Mouse (Mus musculus): ENCODE measurements around the gene St5. TPM values are rescaled to one million over a fixed set of nuclear protein-coding genes. Genes with fewer than 3 reads are reported as not detected.

St5 gene
- polyA plus RNA-seq, 1 experiment from 2014 or later, result 61.4 TPM

GRCm38 (mm10) chr7:109659278-109659677 lies 44.1 kb downstream of the St5 start:
- ATAC-seq (ENCODE audit: insufficient read depth, low FRiP score, low TSS enrichment) (no peak), DNase-seq (ENCODE audit: low spot score) (no peak)
- no peaks in the 10 kb centered on the region for H3K36me3 ChIP-seq (ENCODE audit: control insufficient read depth, insufficient read depth, low read length)
- H3K4me3 ChIP-seq (ENCODE audit: low read depth, low read length), result no peak overlapping the region
- H3K27me3 ChIP-seq (ENCODE audit: control insufficient read depth, insufficient read depth, low read length), result no peaks in the 10 kb centered on the region
- 95% methylated on average over 2 of the region's 2 CpGs for WGBS
- no peaks in the 10 kb centered on the region for H3K4me1 ChIP-seq (ENCODE audit: control insufficient read depth, insufficient read depth, low read length)
- H3K4me2 ChIP-seq (ENCODE audit: low read depth), result no peak overlapping the region
- H3K9ac ChIP-seq (ENCODE audit: low read length), result no peak overlapping the region
- no peak overlapping the region for H3K27ac ChIP-seq (ENCODE audit: low read depth, low read length)
- H3K9me3 ChIP-seq (ENCODE audit: control insufficient read depth, low read length), result no peaks in the 10 kb centered on the region

- no peak overlapping the region for H3K4me2 ChIP-seq (ENCODE audit: low read depth)
- no peak for DNase-seq (ENCODE audit: low spot score)
- no peak overlapping the region for H3K4me3 ChIP-seq (ENCODE audit: low read depth, low read length)
- no peaks in the 10 kb centered on the region for H3K36me3 ChIP-seq (ENCODE audit: control insufficient read depth, insufficient read depth, low read length)
- no peaks in the 10 kb centered on the region for H3K27me3 ChIP-seq (ENCODE audit: control insufficient read depth, insufficient read depth, low read length)
- ATAC-seq (ENCODE audit: insufficient read depth, low FRiP score, low TSS enrichment), result no peak
- no peak overlapping the region for H3K9ac ChIP-seq (ENCODE audit: low read length)
- no peaks in the 10 kb centered on the region for H3K9me3 ChIP-seq (ENCODE audit: control insufficient read depth, low read length)
- WGBS, result 57% methylated on average over 6 of the region's 6 CpGs
- no peak overlapping the region for H3K27ac ChIP-seq (ENCODE audit: low read depth, low read length)
- H3K4me1 ChIP-seq (ENCODE audit: control insufficient read depth, insufficient read depth, low read length), result no peaks in the 10 kb centered on the region
Measured at GRCm38 (mm10) chr7:109657884-109658283, 45.5 kb downstream of the St5 start.

- WGBS, result 83% methylated on average over 5 of the region's 5 CpGs
Measured at GRCm38 (mm10) chr7:109654871-109655270, 48.5 kb downstream of the St5 start.

GRCm38 (mm10) chr7:109648812-109649594 lies 54.4 kb downstream of the St5 start:
- ATAC-seq (ENCODE audit: insufficient read depth, low FRiP score, low TSS enrichment), result no peak
- Histone ChIP-seq H3K27ac (ENCODE audit: low read depth, low read length) (no peak overlapping the region), H3K4me2 (ENCODE audit: low read depth) (no peak overlapping the region), H3K4me1 (ENCODE audit: control insufficient read depth, insufficient read depth, low read length) (no peaks in the 10 kb centered on the region), H3K27me3 (ENCODE audit: control insufficient read depth, insufficient read depth, low read length) (no peaks in the 10 kb centered on the region), H3K9me3 (ENCODE audit: control insufficient read depth, low read length) (no peaks in the 10 kb centered on the region), H3K4me3 (ENCODE audit: low read depth, low read length) (no peak overlapping the region), H3K9ac (ENCODE audit: low read length) (no peak overlapping the region), H3K36me3 (ENCODE audit: control insufficient read depth, insufficient read depth, low read length) (no peaks in the 10 kb centered on the region)
- no peak for DNase-seq (ENCODE audit: low spot score)
- 76% methylated on average over 10 of the region's 10 CpGs for WGBS

More at GRCm38 (mm10) chr7:109654871-109655270, 48.5 kb downstream of the St5 start:
- no peak for DNase-seq (ENCODE audit: low spot score)
- no peaks in the 10 kb centered on the region for H3K27me3 ChIP-seq (ENCODE audit: control insufficient read depth, insufficient read depth, low read length)
- H3K9ac ChIP-seq (ENCODE audit: low read length), result no peak overlapping the region
- H3K4me1 ChIP-seq (ENCODE audit: control insufficient read depth, insufficient read depth, low read length), result no peaks in the 10 kb centered on the region
- no peak overlapping the region for H3K4me3 ChIP-seq (ENCODE audit: low read depth, low read length)
- H3K4me2 ChIP-seq (ENCODE audit: low read depth), result no peak overlapping the region
- no peaks in the 10 kb centered on the region for H3K9me3 ChIP-seq (ENCODE audit: control insufficient read depth, low read length)
- no peak overlapping the region for H3K27ac ChIP-seq (ENCODE audit: low read depth, low read length)
- ATAC-seq (ENCODE audit: insufficient read depth, low FRiP score, low TSS enrichment), result no peak
- no peaks in the 10 kb centered on the region for H3K36me3 ChIP-seq (ENCODE audit: control insufficient read depth, insufficient read depth, low read length)

- no peak for DNase-seq (ENCODE audit: low spot score)
- Histone ChIP-seq H3K9me3 (ENCODE audit: control insufficient read depth, low read length) (no peaks in the 10 kb centered on the region), H3K4me3 (ENCODE audit: low read depth, low read length) (no peak overlapping the region), H3K27me3 (ENCODE audit: control insufficient read depth, insufficient read depth, low read length) (no peaks in the 10 kb centered on the region), H3K27ac (ENCODE audit: low read depth, low read length) (no peak overlapping the region), H3K4me2 (ENCODE audit: low read depth) (no peak overlapping the region), H3K9ac (ENCODE audit: low read length) (no peak overlapping the region), H3K36me3 (ENCODE audit: control insufficient read depth, insufficient read depth, low read length) (no peaks in the 10 kb centered on the region), H3K4me1 (ENCODE audit: control insufficient read depth, insufficient read depth, low read length) (no peaks in the 10 kb centered on the region)
- 58% methylated on average over 3 of the region's 3 CpGs for WGBS
- no peak for ATAC-seq (ENCODE audit: insufficient read depth, low FRiP score, low TSS enrichment)
Measured at GRCm38 (mm10) chr7:109646574-109646973, 56.8 kb downstream of the St5 start.

- Histone ChIP-seq H3K9me3 (ENCODE audit: control insufficient read depth, low read length) (no peaks in the 10 kb centered on the region), H3K9ac (ENCODE audit: low read length) (no peak overlapping the region), H3K4me2 (ENCODE audit: low read depth) (no peak overlapping the region), H3K4me3 (ENCODE audit: low read depth, low read length) (no peak overlapping the region), H3K27me3 (ENCODE audit: control insufficient read depth, insufficient read depth, low read length) (no peaks in the 10 kb centered on the region), H3K4me1 (ENCODE audit: control insufficient read depth, insufficient read depth, low read length) (no peaks in the 10 kb centered on the region), H3K36me3 (ENCODE audit: control insufficient read depth, insufficient read depth, low read length) (no peaks in the 10 kb centered on the region), H3K27ac (ENCODE audit: low read depth, low read length) (no peak overlapping the region)
- WGBS, result 98% methylated on average over 18 of the region's 18 CpGs
- no peak for ATAC-seq (ENCODE audit: insufficient read depth, low FRiP score, low TSS enrichment)
- no peak for DNase-seq (ENCODE audit: low spot score)
Measured at GRCm38 (mm10) chr7:109643305-109643994, 60.0 kb downstream of the St5 start.

GRCm38 (mm10) chr7:109641963-109642362 lies 61.4 kb downstream of the St5 start:
- Histone ChIP-seq H3K9me3 (ENCODE audit: control insufficient read depth, low read length) (no peaks in the 10 kb centered on the region), H3K36me3 (ENCODE audit: control insufficient read depth, insufficient read depth, low read length) (no peaks in the 10 kb centered on the region), H3K9ac (ENCODE audit: low read length) (no peak overlapping the region), H3K27me3 (ENCODE audit: control insufficient read depth, insufficient read depth, low read length) (no peaks in the 10 kb centered on the region), H3K4me1 (ENCODE audit: control insufficient read depth, insufficient read depth, low read length) (no peaks in the 10 kb centered on the region), H3K27ac (ENCODE audit: low read depth, low read length) (no peak overlapping the region), H3K4me2 (ENCODE audit: low read depth) (no peak overlapping the region), H3K4me3 (ENCODE audit: low read depth, low read length) (no peak overlapping the region)
- ATAC-seq (ENCODE audit: insufficient read depth, low FRiP score, low TSS enrichment) (no peak), DNase-seq (ENCODE audit: low spot score) (no peak)
- 51% methylated on average over 1 of the region's 1 CpGs for WGBS

GRCm38 (mm10) chr7:109641102-109641501 lies 62.3 kb downstream of the St5 start:
- H3K4me3 ChIP-seq (ENCODE audit: low read depth, low read length), result no peak overlapping the region
- H3K4me2 ChIP-seq (ENCODE audit: low read depth), result no peak overlapping the region
- no peaks in the 10 kb centered on the region for H3K4me1 ChIP-seq (ENCODE audit: control insufficient read depth, insufficient read depth, low read length)
- H3K9ac ChIP-seq (ENCODE audit: low read length), result no peak overlapping the region
- H3K9me3 ChIP-seq (ENCODE audit: control insufficient read depth, low read length), result no peaks in the 10 kb centered on the region
- DNase-seq (ENCODE audit: low spot score) (no peak), ATAC-seq (ENCODE audit: insufficient read depth, low FRiP score, low TSS enrichment) (no peak)
- no peaks in the 10 kb centered on the region for H3K27me3 ChIP-seq (ENCODE audit: control insufficient read depth, insufficient read depth, low read length)
- H3K27ac ChIP-seq (ENCODE audit: low read depth, low read length), result no peak overlapping the region
- WGBS, result 84% methylated on average over 8 of the region's 8 CpGs
- no peaks in the 10 kb centered on the region for H3K36me3 ChIP-seq (ENCODE audit: control insufficient read depth, insufficient read depth, low read length)

GRCm38 (mm10) chr7:109637391-109637790 lies 66.0 kb downstream of the St5 start:
- no peaks in the 10 kb centered on the region for H3K36me3 ChIP-seq (ENCODE audit: control insufficient read depth, insufficient read depth, low read length)
- no peaks in the 10 kb centered on the region for H3K4me1 ChIP-seq (ENCODE audit: control insufficient read depth, insufficient read depth, low read length)
- no peaks in the 10 kb centered on the region for H3K27me3 ChIP-seq (ENCODE audit: control insufficient read depth, insufficient read depth, low read length)
- no peak overlapping the region for H3K4me3 ChIP-seq (ENCODE audit: low read depth, low read length)
- H3K9me3 ChIP-seq (ENCODE audit: control insufficient read depth, low read length), result no peaks in the 10 kb centered on the region
- no peak overlapping the region for H3K9ac ChIP-seq (ENCODE audit: low read length)
- no peak for ATAC-seq (ENCODE audit: insufficient read depth, low FRiP score, low TSS enrichment)
- no peak overlapping the region for H3K4me2 ChIP-seq (ENCODE audit: low read depth)
- 83% methylated on average over 5 of the region's 5 CpGs for WGBS
- no peak overlapping the region for H3K27ac ChIP-seq (ENCODE audit: low read depth, low read length)
- DNase-seq (ENCODE audit: low spot score), result no peak
